Mouse (Mus musculus): Measurements from ENCODE around the gene Rnf182. TPM values are rescaled to one million over a fixed set of nuclear protein-coding genes. Genes with fewer than 3 reads are reported as not detected.

Rnf182 gene
- total RNA-seq, 2 experiments from 2014 or later: not detected

DNA sequence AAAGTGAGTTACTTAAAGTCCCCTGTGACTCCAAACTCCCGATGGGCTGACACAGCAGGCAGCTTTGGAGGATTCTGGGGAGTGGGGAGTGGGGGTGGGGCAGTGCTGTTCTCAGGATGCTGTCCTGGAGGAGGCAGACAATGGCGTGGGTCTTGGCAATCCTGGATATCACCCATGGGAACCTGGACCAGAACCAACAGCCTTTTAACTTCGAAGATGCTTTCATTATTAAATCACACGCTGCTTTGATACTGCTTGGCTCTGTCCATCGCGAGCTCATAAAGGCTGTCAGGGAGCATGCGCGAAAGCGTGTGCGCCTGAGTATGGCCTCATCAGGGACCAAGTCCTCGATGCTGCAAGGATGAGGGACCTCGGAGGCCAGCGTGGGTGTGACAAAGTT is 12.5 kb upstream of the Rnf182 start:
- no peak for ATAC-seq (replicated peaks; ENCODE audit: low FRiP score, low TSS enrichment, poor library complexity, severe bottlenecking)

DNA sequence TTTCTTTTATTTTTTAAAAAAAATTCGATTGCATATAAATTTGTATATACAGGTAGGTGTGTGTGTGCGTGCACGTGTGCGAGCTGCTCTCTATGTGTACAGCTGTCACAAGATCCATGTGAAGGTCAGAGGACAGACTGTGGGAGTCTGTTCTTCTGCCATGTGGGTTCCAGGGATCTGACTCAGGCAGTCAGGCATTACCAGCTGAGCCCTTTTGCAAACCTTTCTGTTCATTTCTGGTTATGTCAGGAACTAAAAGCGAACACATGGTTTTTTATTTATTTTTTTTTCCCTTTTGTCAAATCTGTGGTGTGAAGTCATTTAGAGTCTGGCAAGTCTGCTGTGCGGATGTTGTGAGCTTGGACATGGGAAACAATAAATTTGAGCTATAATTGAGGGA is 6.7 kb upstream of the Rnf182 start:
- no peak for ATAC-seq (replicated peaks; ENCODE audit: low FRiP score, low TSS enrichment, poor library complexity, severe bottlenecking)

DNA sequence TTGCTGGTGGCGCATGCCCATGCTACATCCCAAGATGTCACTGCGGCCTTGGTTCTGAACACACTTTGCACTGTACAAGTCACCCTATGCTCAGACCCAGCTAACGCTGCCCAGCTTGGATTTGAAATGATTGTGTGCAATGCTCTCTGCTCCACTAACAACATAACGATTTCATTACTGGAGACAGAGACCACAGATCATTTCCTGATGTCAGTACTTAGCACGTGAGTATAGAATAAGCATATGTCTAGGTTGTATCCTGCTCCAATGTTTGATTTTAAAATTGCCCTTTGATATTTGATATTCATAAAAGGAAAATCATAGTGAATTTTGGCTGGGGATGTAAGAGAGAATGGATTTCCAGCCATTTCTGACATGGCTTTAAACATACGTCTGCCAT is 3.5 kb upstream of the Rnf182 start:
- ATAC-seq (replicated peaks; ENCODE audit: low FRiP score, low TSS enrichment, poor library complexity, severe bottlenecking): no peak

DNA sequence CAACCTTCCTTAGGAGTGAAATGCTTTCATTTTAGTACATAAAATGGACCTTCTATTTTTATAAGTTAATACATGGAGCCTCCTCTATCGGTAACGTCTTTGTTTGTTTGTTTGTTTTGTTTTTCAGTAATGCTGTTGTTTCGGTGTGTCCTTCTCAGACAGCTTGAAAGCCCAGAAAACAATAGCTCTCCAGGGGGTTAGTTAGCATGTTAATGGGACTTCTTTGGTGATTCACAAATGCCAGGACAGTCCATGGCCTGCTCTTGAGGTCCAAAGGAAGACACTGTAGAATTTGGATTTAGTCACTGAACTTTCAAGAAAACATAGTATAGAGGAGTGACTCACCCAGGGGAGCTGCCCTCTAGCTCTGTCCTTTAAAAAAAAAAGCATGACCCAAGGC is 843 bp upstream of the Rnf182 start:
- no peak for ATAC-seq (replicated peaks; ENCODE audit: low FRiP score, low TSS enrichment, poor library complexity, severe bottlenecking)

DNA sequence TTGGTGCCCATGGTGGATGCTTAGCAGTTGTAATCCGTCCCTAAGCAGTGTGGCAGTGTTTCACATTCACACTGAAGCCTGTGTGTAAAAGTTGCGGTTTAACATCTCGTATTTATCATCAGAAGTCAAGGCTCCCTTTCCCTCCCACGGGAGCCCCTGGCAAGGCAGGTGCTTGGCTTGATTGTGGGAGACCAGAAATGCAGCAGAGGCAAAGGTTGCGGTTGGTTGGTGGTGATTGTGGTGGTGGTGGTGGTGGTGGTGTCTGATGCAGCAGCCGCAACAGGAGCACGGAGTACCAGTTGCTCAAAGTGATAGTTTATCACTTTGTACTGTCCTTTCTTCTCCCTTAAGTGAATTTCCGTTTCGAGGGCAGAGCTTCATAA is 325 bp upstream of the Rnf182 start:
- peak; percentile 67 for ATAC-seq (replicated peaks; ENCODE audit: low FRiP score, low TSS enrichment, poor library complexity, severe bottlenecking)

DNA sequence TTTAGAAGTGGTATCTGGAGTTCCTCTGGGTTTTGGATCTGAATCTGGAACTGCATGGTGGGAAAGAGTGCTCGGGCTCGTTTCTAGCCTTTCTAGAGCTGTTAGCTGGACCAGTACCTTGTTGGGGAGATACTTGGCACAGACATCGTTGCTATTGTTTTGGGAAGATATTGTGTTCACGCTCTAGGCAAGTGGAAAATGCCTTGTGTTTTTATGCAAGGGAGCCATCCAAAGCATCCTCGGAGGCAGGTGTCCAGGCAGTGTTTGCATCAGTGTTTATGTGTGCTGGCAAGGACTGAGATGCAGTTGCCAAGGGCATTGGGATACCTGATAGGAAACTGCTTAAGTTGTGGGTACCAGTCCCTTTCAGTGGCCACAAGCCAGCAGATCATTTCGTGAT is 1.0 kb downstream of the Rnf182 start:
- ATAC-seq (replicated peaks; ENCODE audit: low FRiP score, low TSS enrichment, poor library complexity, severe bottlenecking): no peak

DNA sequence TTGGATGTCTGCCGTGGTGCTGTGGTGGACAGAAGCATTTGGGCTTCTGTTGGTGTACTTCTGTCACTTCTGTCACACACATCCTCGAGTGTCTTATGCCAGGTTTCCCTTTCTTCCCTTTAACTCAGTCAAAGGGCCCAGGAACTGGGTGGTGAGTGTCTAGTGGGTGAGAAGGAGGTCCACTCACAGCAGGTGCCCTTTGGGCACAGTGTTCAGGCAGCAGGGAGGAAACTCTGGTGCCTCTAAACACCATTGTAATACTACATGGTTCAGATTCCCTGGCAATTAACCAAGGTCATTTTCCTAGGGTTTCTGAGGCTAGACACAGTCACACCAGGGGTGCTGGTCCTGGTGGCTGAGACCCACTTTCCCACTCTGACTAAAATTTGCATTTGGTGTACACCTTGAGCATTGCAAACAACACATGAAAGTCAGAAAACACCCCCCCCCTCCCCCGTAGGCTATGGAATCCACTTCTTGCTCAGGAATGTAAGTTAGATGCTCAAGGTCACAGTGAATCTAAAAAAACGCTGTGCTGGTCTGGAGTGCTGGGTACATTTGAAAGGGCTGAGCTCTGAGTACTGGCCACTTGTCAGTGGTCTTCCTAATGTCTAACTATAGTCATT is 4.2 kb downstream of the Rnf182 start:
- ATAC-seq (replicated peaks; ENCODE audit: low FRiP score, low TSS enrichment, poor library complexity, severe bottlenecking): no peak

DNA sequence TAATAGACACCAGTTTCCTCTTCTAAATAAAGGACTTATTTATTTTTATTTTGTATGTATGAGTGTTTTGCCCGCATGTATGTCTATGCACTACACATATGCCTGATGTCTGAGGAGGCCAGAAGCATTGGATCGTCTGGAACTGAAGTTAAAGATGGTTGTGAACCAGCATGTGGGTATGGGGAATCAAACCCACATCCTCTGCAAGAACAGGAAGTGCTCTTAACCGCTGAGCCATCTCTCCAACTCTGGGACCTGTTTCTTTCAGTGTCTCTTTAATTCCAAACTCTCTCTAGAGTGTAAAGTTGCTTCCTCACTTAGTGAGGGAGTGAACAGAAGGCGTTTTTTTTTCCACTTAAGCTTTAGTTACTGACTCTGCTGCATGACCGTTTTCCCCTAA is 12.4 kb downstream of the Rnf182 start:
- no peak for ATAC-seq (replicated peaks; ENCODE audit: low FRiP score, low TSS enrichment, poor library complexity, severe bottlenecking)

DNA sequence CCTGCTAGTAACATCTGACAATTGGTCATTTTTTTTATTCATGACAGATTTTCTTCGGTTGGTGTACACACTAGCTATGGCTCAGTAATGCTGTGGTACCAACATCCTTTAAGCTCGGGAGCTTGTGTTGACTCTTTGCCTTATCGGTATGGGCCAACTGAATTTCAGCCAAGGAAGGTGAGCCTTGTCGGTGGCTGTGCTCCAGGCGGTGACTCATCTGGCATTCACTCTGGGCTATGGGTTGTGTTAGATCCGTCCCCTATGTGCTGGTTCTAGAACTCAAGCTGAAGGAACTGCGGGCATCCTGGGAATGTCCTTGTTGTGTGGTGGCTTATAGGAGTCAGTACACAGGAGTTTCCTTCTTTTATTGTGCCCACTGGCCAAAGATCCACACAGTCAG is 14.3 kb downstream of the Rnf182 start:
- ATAC-seq (replicated peaks; ENCODE audit: low FRiP score, low TSS enrichment, poor library complexity, severe bottlenecking): no peak

DNA sequence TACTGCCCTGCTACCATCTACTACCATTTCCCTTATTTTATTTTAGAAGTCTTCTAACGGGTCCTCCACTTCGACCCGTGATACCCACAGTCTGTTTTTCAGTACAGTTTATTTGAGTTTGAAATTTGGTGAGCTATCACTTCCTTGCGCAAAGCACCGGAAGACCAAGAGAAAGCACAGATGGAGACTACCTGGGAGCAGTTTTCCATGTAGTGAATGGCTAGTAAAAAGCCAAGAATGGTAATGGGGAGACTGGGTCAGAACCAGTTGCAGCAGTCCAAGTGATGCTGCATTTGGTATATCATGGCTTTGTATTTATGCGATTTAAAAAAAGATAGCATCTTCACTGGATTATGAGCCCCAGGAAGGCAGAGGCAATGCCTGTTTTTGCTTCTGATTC is 15.8 kb downstream of the Rnf182 start:
- ATAC-seq (replicated peaks; ENCODE audit: low FRiP score, low TSS enrichment, poor library complexity, severe bottlenecking): no peak

DNA sequence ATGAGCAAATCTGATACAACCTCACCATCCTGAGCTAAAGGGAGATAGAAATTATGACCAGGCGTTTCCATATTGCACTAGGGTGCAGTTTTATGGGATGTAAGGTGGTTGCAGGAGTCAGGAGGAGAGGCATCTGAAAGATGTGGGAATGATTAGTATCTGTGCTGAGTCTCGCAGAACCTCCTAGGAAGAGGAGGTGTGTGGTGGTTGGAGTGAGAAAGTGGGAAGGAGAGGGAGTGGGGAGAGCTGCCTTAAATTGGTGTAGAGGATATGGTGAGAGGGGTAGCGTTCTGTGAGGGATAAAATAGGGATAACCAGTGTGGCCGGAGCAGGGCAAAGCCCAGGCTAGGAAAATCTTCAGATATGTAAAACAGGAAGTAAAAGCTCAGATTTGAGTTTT is 17.5 kb downstream of the Rnf182 start:
- no peak for ATAC-seq (replicated peaks; ENCODE audit: low FRiP score, low TSS enrichment, poor library complexity, severe bottlenecking)

DNA sequence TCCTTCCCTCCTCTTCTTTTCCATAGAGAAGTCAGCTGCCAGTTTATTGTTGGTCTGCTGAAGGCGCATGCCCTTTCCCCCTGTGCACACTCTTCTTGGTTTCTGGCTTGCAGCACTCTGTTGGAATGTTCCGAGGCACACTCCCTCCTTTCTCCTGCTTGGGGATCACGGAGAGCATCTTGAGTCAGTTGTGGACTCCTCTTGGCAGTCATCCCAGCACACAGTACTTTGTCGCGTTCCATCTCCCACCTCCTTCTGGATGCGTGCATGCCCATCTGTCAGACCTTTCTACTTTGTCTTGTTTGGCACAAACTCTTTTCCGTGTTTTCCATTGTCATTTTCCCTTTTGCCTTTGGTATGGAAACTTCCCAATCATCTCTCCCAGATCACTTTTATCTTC is 22.2 kb downstream of the Rnf182 start:
- no peak for ATAC-seq (replicated peaks; ENCODE audit: low FRiP score, low TSS enrichment, poor library complexity, severe bottlenecking)

DNA sequence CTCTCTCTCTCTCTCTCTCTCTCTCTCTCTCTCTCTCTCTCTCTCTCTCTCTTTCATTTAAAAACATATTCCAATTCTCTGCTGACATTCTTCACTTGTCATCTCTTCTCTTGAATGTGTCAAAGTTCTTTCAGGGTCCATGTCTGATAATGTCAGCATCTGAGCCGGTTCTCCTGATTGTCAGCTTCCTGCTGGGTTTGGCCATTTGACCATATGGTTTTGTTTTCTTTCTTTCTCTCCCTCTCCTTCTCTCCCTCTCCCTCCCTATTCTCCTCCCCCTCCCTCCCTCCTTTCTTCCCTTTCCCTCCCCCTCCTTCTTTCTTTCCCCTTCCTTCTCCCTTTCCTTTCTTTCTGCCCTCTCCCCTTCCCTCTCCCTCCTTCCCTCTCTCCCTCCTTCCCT is 29.5 kb downstream of the Rnf182 start:
- ATAC-seq (replicated peaks; ENCODE audit: low FRiP score, low TSS enrichment, poor library complexity, severe bottlenecking): no peak

DNA sequence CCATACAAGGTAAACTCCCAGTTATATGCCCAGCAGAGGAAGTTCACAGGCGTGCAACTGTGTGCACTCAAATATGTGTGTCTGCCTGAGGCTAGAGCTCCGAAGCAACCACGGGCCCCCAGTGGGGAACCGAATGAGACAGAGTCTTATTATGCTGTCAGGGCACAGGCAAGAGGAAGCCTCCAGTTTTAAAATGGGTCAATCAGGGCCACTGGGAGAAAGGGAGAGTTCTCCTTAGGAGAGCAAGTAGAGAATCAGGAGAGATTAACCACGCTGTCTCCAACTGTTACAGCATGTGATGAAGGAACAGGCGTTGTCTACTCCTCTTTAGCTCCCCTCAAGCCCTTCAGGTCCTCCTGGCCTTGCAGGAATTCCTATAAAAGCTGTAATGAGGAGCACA is 33.0 kb downstream of the Rnf182 start:
- ATAC-seq (replicated peaks; ENCODE audit: low FRiP score, low TSS enrichment, poor library complexity, severe bottlenecking): no peak

DNA sequence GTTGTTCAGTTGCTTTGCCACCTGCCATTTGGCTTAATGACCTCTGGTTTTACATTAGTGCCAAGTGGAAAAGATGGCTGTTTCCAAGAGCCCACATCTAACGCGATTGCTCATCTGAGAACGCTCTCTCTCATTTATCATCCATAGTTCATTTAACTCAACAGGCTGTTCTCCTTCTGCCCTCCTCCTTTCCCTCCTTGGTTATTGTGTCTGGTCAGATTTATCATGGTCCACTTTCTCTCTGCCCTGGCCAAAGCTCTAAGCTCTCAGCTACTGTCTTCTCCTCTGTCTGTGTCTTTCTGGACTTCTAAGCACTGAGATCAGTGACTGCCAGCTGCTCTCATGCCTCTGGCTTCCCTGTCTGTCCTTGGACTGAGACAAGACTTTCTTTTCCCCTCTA is 35.8 kb downstream of the Rnf182 start:
- ATAC-seq (replicated peaks; ENCODE audit: low FRiP score, low TSS enrichment, poor library complexity, severe bottlenecking): no peak

DNA sequence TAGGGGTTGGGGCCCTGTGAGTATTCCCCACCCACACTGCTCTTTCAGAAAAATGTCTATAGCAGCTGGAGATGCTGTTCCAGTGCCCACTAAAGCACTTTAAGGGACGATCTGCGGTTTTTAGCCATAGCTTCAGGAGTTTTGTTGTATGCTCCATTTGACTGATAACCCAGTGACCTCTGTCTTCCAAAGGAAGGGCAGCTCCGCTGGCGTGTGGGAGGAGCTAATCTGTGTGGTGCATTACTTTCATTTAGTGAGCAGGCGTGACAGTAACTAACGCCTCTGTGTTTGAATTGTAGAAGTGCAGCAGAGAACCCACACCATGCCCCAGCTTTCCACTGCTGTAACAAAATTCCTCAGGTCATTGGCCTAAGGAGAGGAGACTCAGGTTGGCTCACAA is 38.6 kb downstream of the Rnf182 start:
- no peak for ATAC-seq (replicated peaks; ENCODE audit: low FRiP score, low TSS enrichment, poor library complexity, severe bottlenecking)

DNA sequence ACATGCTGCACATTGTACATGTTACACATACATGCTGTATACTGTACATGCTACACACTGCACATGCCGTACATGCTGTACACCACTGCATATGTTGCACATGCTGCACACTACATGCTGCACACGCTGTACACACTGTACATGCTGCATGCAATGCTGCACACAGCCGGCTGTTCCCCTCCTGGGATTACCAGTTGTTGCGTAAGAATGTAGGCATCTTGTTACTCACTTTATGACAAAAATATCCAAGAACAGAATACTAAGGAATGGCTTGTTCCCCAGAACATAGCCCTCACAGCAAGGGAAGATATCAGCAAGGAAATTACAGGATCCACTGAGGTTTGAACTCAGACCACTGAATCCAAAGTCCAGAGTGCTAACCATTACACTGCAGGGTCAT is 47.7 kb downstream of the Rnf182 start:
- ATAC-seq (replicated peaks; ENCODE audit: low FRiP score, low TSS enrichment, poor library complexity, severe bottlenecking): no peak

DNA sequence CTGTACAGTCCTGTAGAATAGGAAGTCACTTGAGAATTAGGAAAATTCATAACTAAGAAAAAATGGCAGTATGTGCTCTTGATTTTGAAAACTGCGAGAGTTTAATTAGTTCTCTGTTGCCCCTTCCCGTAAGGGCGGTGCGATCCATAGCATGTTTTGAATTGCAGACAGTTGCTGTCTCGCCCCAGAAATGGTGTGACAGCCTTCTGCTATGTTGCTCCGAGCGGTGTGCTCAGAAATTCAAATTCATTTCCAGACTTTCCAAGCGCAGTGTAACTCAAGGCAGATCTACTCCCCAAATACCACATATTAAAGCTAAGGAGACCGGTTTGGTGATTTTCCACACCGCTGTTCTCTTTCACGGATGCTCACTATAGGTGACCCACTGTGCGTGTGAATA is 50.6 kb downstream of the Rnf182 start:
- no peak for ATAC-seq (replicated peaks; ENCODE audit: low FRiP score, low TSS enrichment, poor library complexity, severe bottlenecking)

DNA sequence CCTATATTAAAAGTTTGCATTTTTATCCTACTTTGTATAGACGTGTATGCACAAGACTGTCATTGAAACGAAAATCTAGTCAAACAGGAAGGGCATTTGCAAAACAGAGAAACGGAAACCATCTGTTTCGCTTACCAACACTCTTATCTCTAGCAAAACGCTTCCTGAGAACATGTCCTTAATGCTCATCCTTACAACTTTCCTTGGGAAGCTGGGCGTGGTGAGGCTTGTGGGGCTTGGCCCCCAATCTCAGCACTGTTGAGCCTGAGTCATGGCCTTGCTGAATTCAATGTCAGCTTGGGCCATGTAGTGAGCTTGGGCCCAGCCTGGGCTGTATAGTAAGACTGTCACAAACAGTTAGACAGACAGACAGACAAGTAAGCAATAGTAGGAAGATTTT is 51.4 kb downstream of the Rnf182 start:
- ATAC-seq (replicated peaks; ENCODE audit: low FRiP score, low TSS enrichment, poor library complexity, severe bottlenecking): no peak

DNA sequence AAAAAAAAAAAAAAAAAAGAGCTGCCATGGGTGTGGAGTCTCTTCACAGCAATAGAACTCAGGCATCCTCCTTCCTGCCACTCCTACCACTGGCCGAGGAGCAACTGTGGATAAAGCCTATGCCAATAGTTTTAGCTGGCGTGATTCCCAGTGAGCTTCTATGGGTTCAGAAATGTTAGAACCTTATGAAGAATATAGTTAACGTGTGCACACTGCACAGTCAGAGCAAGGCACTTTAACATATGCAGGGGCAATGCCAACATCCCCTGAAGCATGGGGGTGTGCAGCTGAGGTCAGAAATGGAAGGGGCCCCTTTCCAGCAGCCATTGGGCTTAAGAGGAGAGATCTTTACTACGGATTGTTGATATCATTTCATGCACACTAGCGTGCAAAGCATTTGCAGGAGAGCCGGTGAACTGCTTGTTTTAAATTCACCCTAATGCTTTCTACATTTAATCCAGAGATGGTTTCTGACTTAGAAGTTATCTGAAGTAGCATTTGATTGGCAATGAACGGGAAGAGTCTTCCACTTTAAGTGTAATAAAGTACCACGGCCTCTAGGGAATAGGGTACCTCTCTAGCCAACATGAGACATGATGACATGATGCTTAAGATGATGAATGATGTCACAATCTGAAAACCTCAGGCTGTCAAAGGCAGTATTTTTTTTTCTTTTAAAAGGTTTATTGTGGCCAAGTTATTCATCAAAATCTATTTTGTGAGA is 61.8 kb downstream of the Rnf182 start:
- ATAC-seq (replicated peaks; ENCODE audit: low FRiP score, low TSS enrichment, poor library complexity, severe bottlenecking): no peak

DNA sequence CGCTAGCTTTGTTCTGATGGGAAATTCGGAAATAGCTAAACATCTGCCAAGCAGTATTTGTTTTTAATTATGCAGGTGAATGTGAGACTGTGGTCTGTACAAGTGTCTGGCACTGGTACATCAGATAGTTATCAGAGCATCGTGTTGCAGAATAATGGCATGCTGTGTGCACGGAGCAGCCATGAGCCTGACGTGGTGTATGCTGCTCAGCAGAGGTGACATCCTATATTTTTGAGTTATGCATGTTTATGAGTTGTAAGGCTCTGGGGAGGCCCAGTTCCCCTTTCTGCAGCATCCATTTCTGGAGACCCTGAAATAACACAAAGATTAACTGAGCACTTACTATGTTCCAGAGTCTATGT is 62.4 kb downstream of the Rnf182 start:
- ATAC-seq (replicated peaks; ENCODE audit: low FRiP score, low TSS enrichment, poor library complexity, severe bottlenecking): no peak

DNA sequence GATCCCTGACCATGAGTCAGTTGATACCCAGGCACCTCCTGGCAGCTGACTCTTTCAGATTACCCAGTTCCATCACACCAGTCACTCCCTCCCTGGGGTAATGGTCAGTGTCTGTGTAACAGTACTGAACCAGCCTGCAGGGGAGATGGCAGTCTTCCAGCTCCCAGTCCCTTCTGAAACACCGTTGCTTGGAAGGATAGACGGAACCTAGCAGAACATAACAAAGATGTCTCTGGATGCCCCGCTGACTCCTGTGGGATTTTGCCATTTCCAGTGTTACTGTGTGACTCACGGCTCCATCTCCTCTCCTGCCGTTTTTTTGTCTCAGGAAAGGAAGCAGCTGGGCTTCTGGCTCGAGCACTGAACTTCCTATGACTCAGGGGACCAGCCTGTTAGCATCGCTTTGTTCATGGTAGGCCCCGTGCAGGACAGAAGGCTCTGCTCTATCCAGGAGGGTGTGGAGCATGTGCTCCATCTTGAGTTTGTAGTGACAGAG is 69.0 kb downstream of the Rnf182 start:
- no peak for ATAC-seq (replicated peaks; ENCODE audit: low FRiP score, low TSS enrichment, poor library complexity, severe bottlenecking)

Measured in megakaryocyte-erythroid progenitor cell, adult 5-6 weeks (primary cell).